Mouse (Mus musculus): ENCODE results near the gene Tacr2.

- TF ChIP-seq GATA1 (IDR thresholded peaks at IDR 0.05; ENCODE audit: low read length) (no peak), TAL1 (IDR thresholded peaks at IDR 0.05; ENCODE audit: low read length) (no peak)
Measured at GRCm38 (mm10) chr10:62310259-62311039, 58.2 kb downstream of the Tacr2 start.
